Mouse (Mus musculus) neutrophil, adult 5-6 weeks (primary cell): Measurements from ENCODE around the gene Cdh22. TPM values are rescaled to one million over a fixed set of nuclear protein-coding genes. Genes with fewer than 3 reads are reported as not detected.

Experiments
- ATAC-seq: fragments of 151-379, 151-347 bp; 2 replicates; pipeline ENCODE4 v1.8.0; 2017; ENCODE audit warnings: mild to moderate bottlenecking, moderate TSS enrichment; ENCODE audit not compliant: insufficient number of reproducible peaks, poor library complexity, low FRiP score, severe bottlenecking; ENCODE audit errors: extremely low read depth
- total RNA-seq: library from RNA; stranded (forward); fragments of 200-1000 nt; gene quantifications from 2 replicates; pipeline ENCODE4 v1.2.3, GENCODE M21; 2017

Gene Cdh22
- total RNA-seq, 1 experiment from 2014 or later: not detected

- ATAC-seq: no peak
These were observed 18.1 kb upstream of the Cdh22 start for GRCm38 (mm10) chr2:165252801-165253200.

DNA sequence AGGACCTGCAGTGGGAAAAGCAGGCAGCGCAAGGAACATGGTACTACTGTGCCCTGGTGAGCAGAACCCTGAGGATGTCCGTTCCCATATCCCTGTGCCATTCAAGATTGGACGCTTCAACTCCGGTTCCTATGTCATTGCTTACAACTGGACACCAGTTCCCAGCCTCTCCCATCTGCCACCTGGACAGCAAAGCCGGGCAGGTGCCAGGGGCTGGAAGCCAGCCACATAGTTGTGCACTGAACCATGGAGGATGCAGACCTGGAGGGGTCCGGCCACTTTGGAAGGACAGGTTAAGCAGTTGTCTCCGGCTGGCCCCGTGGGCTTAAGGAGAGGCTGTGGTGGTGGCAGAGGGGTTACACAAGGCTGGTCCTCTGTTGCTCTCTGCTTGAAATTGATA is 17.7 kb upstream of the Cdh22 start:
- no peak for ATAC-seq

GRCm38 (mm10) chr2:165250903-165251302 is 16.2 kb upstream of the Cdh22 start:
- ATAC-seq: no peak

- ATAC-seq: no peak
These were observed 14.3 kb upstream of the Cdh22 start for GRCm38 (mm10) chr2:165248967-165249366.

- no peak for ATAC-seq
These were observed 11.7 kb upstream of the Cdh22 start for GRCm38 (mm10) chr2:165246349-165246748.

GRCm38 (mm10) chr2:165243122-165243720 is 8.6 kb upstream of the Cdh22 start:
- ATAC-seq: no peak

- no peak for ATAC-seq
These were observed 7.9 kb upstream of the Cdh22 start for GRCm38 (mm10) chr2:165242575-165242974.

- no peak for ATAC-seq
These were observed 7.1 kb upstream of the Cdh22 start for GRCm38 (mm10) chr2:165241786-165242185.

GRCm38 (mm10) chr2:165240371-165240770 is 5.7 kb upstream of the Cdh22 start:
- ATAC-seq: no peak

DNA sequence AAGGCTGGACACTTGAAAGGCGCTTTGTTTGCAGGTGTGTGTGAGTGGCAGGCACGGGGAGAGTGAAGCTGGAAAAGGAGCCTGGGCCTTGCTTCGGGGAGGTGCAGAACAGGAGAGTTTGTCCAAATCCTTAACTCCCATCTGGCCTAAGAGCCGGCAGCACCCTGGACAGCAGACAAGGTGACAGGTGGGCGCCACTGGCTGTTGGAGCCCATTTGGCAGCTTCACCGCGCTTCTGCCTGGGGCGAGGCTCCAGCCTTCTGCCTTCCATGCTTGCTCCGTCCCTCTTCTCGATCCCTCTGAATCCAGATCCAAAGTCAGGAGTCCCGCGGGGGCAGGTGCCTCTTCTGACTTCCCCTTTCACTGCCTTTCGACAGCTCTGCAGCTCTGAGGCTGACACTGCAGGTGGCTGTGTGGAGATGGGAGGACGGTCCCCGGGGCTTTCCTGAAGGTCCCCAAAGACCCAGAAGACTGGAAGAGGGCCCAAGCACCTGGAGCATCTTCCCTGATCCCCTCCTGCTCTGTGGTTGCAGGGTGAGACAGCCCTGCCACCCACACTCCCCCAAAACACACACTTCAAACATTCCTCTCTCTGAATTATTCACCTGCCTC is 5.0 kb upstream of the Cdh22 start:
- ATAC-seq: no peak

DNA sequence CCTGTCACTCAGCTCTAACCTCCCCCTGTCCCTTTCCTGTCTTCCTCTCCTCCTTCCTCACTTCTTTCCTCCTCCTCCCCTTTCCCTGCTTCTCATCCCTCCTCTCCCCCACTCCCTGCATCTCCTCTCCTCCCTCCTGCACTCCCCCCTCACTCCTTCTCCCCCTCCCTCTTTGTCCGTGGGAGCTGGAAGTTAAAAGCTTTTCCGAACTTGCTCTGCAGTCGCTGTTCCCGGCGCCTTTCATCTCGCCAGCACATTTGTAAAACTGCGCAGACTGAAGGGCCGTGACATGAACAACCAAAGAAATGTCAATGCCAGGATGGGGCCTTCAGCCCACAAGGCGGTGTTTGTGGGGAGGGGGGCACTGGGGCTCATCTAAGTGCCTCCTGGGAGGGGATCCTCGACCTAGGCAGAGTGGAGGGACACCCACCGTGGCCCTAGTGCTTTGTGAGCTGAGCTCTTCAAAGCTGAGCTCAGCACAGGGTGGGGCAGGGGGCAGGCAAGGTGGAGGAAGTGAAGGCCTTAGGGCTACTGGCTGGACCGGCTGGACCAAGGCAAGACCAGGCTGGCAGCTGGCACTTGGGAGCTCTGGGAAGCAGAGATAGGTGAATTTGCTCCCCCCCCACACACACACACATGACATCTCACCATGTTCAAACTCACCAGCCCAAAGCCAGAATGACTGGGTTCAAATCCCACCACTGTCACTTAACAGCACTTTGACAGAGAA is 3.9 kb upstream of the Cdh22 start:
- ATAC-seq: no peak

- no peak for ATAC-seq
These were observed 401 bp downstream of the Cdh22 start for GRCm38 (mm10) chr2:165234291-165234612.

- 0 out of 2 replicates have a peak, but pooled peaks have one; percentile 7 for ATAC-seq
These were observed 962 bp downstream of the Cdh22 start for GRCm38 (mm10) chr2:165233491-165234290.

GRCm38 (mm10) chr2:165229050-165229449 is 5.6 kb downstream of the Cdh22 start:
- ATAC-seq: no peak

GRCm38 (mm10) chr2:165223837-165224236 is 10.8 kb downstream of the Cdh22 start:
- ATAC-seq: no peak

- no peak for ATAC-seq
These were observed 12.7 kb downstream of the Cdh22 start for GRCm38 (mm10) chr2:165221952-165222351.

- no peak for ATAC-seq
These were observed 14.2 kb downstream of the Cdh22 start for GRCm38 (mm10) chr2:165220347-165220945.

DNA sequence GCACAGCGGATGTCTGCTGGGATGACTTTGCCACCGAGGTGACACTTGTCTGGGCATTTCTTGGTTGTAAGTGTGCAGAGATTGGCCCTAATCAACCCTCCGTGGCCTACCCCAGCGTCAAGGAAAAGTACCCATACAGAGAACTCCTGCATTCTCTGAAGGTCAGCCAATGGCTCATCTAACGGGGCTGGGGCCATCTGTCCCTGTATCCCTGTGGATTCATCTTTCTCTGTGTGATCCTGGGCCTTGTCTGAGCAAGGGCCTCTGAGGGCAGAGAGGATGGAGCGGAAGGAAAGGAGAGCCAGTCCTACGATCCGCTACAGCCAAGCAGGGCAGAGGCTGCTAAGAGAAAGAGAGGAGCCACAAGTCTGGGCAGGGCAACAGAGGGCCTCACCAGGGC is 15.7 kb downstream of the Cdh22 start:
- no peak for ATAC-seq
